11 mouse cellular contexts compared by ENCODE assay signal in the genomic region with DNA sequence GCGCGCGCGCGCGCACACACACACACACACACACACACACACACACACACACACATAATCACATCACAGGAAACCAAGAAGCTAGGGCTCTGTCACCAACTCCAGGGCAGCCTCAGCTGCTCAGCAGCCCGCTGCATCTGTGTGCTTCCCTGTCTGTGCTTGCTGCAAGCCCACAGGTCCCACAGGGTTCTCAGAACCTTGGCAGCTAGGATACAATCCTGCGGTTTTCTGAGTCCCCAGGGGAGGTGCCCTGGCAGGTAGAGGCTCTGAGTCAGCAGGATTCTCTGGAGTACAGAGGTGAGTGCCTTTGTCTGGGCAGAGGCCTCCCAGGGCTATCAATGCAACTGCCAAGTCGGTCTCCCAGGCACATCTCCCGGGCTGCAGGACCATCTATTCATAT. TPM values are rescaled to one million over a fixed set of nuclear protein-coding genes. Genes with fewer than 3 reads are reported as not detected.
DNase-seq lines count a peak whose midpoint lies in the region; ATAC-seq and TF ChIP-seq lines count a peak whose summit lies in the region.
"Had no signal": no experiment of that assay in that cellular context is flagged by ENCODE, and none has a peak within 500 bp of the region (broad histone marks: within the 10 kb centered on the region; RNA-seq: fewer than 3 reads in every experiment).

No protein-coding gene starts in this region.

- WGBS in hindbrain, embryonic 16.5 days, result 22% methylated on average over 6 of the region's 10 CpGs
- WGBS in forebrain, embryonic 11.5 days, result 43% methylated on average over 10 of the region's 10 CpGs
- 55% methylated on average over 10 of the region's 10 CpGs for WGBS in heart, embryonic 11.5 days (ENCODE audit: insufficient replicate concordance)

- peak; percentile 32 for DNase-seq in gastrocnemius, adult 2 months
- DNase-seq in gastrocnemius, postnatal 14 days, result no peak
- DNase-seq in ES-CJ7 (ENCODE audit: low read depth, low spot score), result peak; percentile 38
- peak; percentile 77 for DNase-seq in lung, postnatal 25 days (ENCODE audit: low spot score)
- no peak for DNase-seq in forebrain, embryonic 11.5 days (ENCODE audit: low spot score)
- DNase-seq in spleen, adult 18-20 months, result no peak
- DNase-seq: cerebellum, adult 2 months had no signal

- peaks cover 6% of the 10 kb centered on the region for H3K4me1 ChIP-seq in hindbrain, embryonic 16.5 days (ENCODE audit: control insufficient read depth, insufficient read depth, low read depth, low read length)
- no peaks in the 10 kb centered on the region; the same call in 1 of the 2 replicates for H3K4me1 ChIP-seq in forebrain, embryonic 11.5 days (replicated peaks; ENCODE audit: control insufficient read depth, insufficient read depth, low read length)
- no peaks in the 10 kb centered on the region for H3K4me1 ChIP-seq in heart, embryonic 11.5 days (ENCODE audit: control insufficient read depth, insufficient read depth, low read length)
- H3K4me1 ChIP-seq: liver, embryonic 15.5 days had no signal

- H3K9me3 ChIP-seq in hindbrain, embryonic 16.5 days (ENCODE audit: control insufficient read depth, low read length), result no peaks in the 10 kb centered on the region
- H3K9me3 ChIP-seq in forebrain, embryonic 11.5 days (ENCODE audit: control insufficient read depth, low read length), result no peaks in the 10 kb centered on the region
- H3K9me3 ChIP-seq in heart, embryonic 11.5 days (replicated peaks; ENCODE audit: control insufficient read depth, low read length), result no peaks in the 10 kb centered on the region
- H3K9me3 ChIP-seq: liver, embryonic 15.5 days had no signal

- no peak for TF ChIP-seq CTCF in gastrocnemius, adult 2 months (IDR thresholded peaks at IDR 0.05)

- no peak overlapping the region for H3K4me2 ChIP-seq in hindbrain, embryonic 16.5 days (ENCODE audit: low read length)
- no peak overlapping the region for H3K4me2 ChIP-seq in forebrain, embryonic 11.5 days (ENCODE audit: low read depth, low read length, severe bottlenecking)
- no peak overlapping the region for H3K4me2 ChIP-seq in heart, embryonic 11.5 days
- H3K4me2 ChIP-seq: liver, embryonic 15.5 days had no signal

- H3K4me3 ChIP-seq in gastrocnemius, adult 2 months, result no peak overlapping the region
- H3K4me3 ChIP-seq in hindbrain, embryonic 16.5 days (ENCODE audit: low read length), result no peak overlapping the region
- no peak overlapping the region for H3K4me3 ChIP-seq in forebrain, embryonic 11.5 days (ENCODE audit: low read depth, low read length)
- no peak overlapping the region for H3K4me3 ChIP-seq in heart, embryonic 11.5 days (ENCODE audit: low read depth, low read length)
- H3K4me3 ChIP-seq: liver, embryonic 15.5 days had no signal

- intact Hi-C loops in gastrocnemius, adult 2 months (cut with DNase I), result no loop called here
- intact Hi-C loops in gastrocnemius, postnatal 14 days (cut with DNase I; ENCODE audit: low total_unique reads), result no loop called here

- H3K36me3 ChIP-seq in hindbrain, embryonic 16.5 days (ENCODE audit: control insufficient read depth, insufficient read depth, low read length), result no peaks in the 10 kb centered on the region
- H3K36me3 ChIP-seq in forebrain, embryonic 11.5 days (ENCODE audit: control insufficient read depth, insufficient read depth, low read length), result no peaks in the 10 kb centered on the region
- no peaks in the 10 kb centered on the region for H3K36me3 ChIP-seq in heart, embryonic 11.5 days (ENCODE audit: control insufficient read depth, insufficient read depth, low read length)
- H3K36me3 ChIP-seq: liver, embryonic 15.5 days had no signal

- peak; percentile 59 for ATAC-seq in hindbrain, embryonic 16.5 days
- ATAC-seq in forebrain, embryonic 11.5 days (replicated peaks; ENCODE audit: low FRiP score), result no peak
- no peak for ATAC-seq in heart, embryonic 11.5 days (replicated peaks; ENCODE audit: insufficient number of reproducible peaks, low FRiP score, low TSS enrichment)

- no peak overlapping the region for H3K27ac ChIP-seq in gastrocnemius, adult 2 months
- H3K27ac ChIP-seq in hindbrain, embryonic 16.5 days (ENCODE audit: low read depth, low read length), result peak overlapping the region; percentile 56; the same call in 1 of the 2 replicates
- no peak overlapping the region for H3K27ac ChIP-seq in forebrain, embryonic 11.5 days (ENCODE audit: low read depth, low read length)
- no peak overlapping the region for H3K27ac ChIP-seq in heart, embryonic 11.5 days (ENCODE audit: low read depth, low read length)
- H3K27ac ChIP-seq: liver, embryonic 15.5 days had no signal

- H3K27me3 ChIP-seq in hindbrain, embryonic 16.5 days (replicated peaks; ENCODE audit: control insufficient read depth, insufficient read depth, low read length), result no peaks in the 10 kb centered on the region
- H3K27me3 ChIP-seq in forebrain, embryonic 11.5 days (ENCODE audit: control insufficient read depth, insufficient read depth, low read length), result no peaks in the 10 kb centered on the region
- H3K27me3 ChIP-seq in heart, embryonic 11.5 days (ENCODE audit: control insufficient read depth, insufficient read depth, low read length), result peaks cover 11% of the 10 kb centered on the region

- peak overlapping the region; percentile 31; the same call in 1 of the 2 replicates for H3K9ac ChIP-seq in hindbrain, embryonic 16.5 days (ENCODE audit: low read depth, low read length)
- H3K9ac ChIP-seq in forebrain, embryonic 11.5 days (ENCODE audit: low read length), result no peak overlapping the region
- H3K9ac ChIP-seq in heart, embryonic 11.5 days (ENCODE audit: low read depth, low read length), result no peak overlapping the region
- H3K9ac ChIP-seq: liver, embryonic 15.5 days had no signal

RNA-seq across cellular contexts. Expression of a gene that starts 7.3 kb away (rescaled TPM):
- total RNA-seq in gastrocnemius, adult 2 months (2021), result 1 to 10 TPM; 1.7 to 2.2 TPM
- total RNA-seq in gastrocnemius, postnatal 14 days (2021), result 1 to 10 TPM in 1 of 2 experiments, under 1 TPM in 1; 0.75 to 1.1 TPM
- 5.5 and 5.8 TPM in 2 replicates for polyA plus RNA-seq in hindbrain, embryonic 16.5 days (2015; fragmentation: Nextera tagmentation; extraction: Ambion mirVana)
- 0.20 and 0.43 TPM in 2 replicates for polyA plus RNA-seq in forebrain, embryonic 11.5 days (2014; fragmentation: Nextera tagmentation; extraction: Ambion mirVana)
- polyA plus RNA-seq in heart, embryonic 11.5 days (2014; fragmentation: Nextera tagmentation; extraction: Ambion mirVana), result 0.07 and 0.14 TPM in 2 replicates
- total RNA-seq: MEL had no signal
- polyA plus RNA-seq: liver, embryonic 15.5 days had no signal

Comparison
In these comparisons a context has a peak if more than half of its experiments do, and no peak if none do; other contexts are left out.
1. DNase-seq: peak in gastrocnemius, adult 2 months (single experiment), ES-CJ7 (single experiment) and lung, postnatal 25 days (single experiment); none in gastrocnemius, postnatal 14 days (single experiment), forebrain, embryonic 11.5 days (single experiment) and spleen, adult 18-20 months (0 of 2).